9 mouse cellular contexts compared by ENCODE assay signal in genomic region chr5:137290677-137291076, GRCm38 (mm10). TPM values are rescaled to one million over a fixed set of nuclear protein-coding genes. Genes with fewer than 3 reads are reported as not detected.
DNase-seq lines count a peak whose midpoint lies in the region; ATAC-seq and TF ChIP-seq lines count a peak whose summit lies in the region.
"Had no signal": no experiment of that assay in that cellular context is flagged by ENCODE, and none has a peak within 500 bp of the region (broad histone marks: within the 10 kb centered on the region; RNA-seq: fewer than 3 reads in every experiment).

No protein-coding gene starts in this region.

- 0 out of 2 replicates have a peak, but pooled peaks have one; percentile 6 for ATAC-seq in intestine, postnatal 0 days

- no peak overlapping the region for H3K27ac ChIP-seq in thymus, adult 2 months (ENCODE audit: control insufficient read depth, insufficient read depth, low read length)
- no peak overlapping the region for H3K27ac ChIP-seq in intestine, postnatal 0 days (ENCODE audit: low read depth, low read length)
- H3K27ac ChIP-seq: embryonic facial prominence, embryonic 12.5 days had no signal

- H3K36me3 ChIP-seq in thymus, adult 2 months (ENCODE audit: control insufficient read depth, insufficient read depth, low read length), result peaks cover 2% of the 10 kb centered on the region
- H3K36me3 ChIP-seq in intestine, postnatal 0 days (ENCODE audit: control insufficient read depth, insufficient read depth), result peaks cover 6% of the 10 kb centered on the region

- no peaks in the 10 kb centered on the region for H3K9me3 ChIP-seq in intestine, postnatal 0 days (ENCODE audit: control insufficient read depth)
- H3K9me3 ChIP-seq: embryonic facial prominence, embryonic 12.5 days had no signal

- peak; percentile 50 for DNase-seq in thymus, adult 2 months
- DNase-seq in thymus, adult 18-20 months, result no peak
- peak; percentile 77 for DNase-seq in cerebellum, adult 18-20 months
- peak; percentile 76 for DNase-seq in gastrocnemius, postnatal 25 days
- DNase-seq in lung, postnatal 14 days, result peak; percentile 78
- DNase-seq in spleen, adult 12 weeks (ENCODE audit: low spot score), result peak; percentile 86
- no peak for DNase-seq in left cerebral cortex, adult 18-20 months (ENCODE audit: low spot score in 2 of 2)

- H3K4me1 ChIP-seq in thymus, adult 2 months (replicated peaks; ENCODE audit: control insufficient read depth, insufficient read depth, low read length), result peaks cover 38% of the 10 kb centered on the region
- peaks cover 10% of the 10 kb centered on the region for H3K4me1 ChIP-seq in intestine, postnatal 0 days (replicated peaks; ENCODE audit: control insufficient read depth, insufficient read depth, low read length)

- no peak overlapping the region for H3K9ac ChIP-seq in intestine, postnatal 0 days (ENCODE audit: low read depth, low read length)
- H3K9ac ChIP-seq: embryonic facial prominence, embryonic 12.5 days had no signal

- 31% methylated on average over 15 of the region's 15 CpGs for WGBS in thymus, adult 2 months
- WGBS in intestine, postnatal 0 days, result 18% methylated on average over 15 of the region's 15 CpGs

- 0 out of 2 replicates have a peak, but pooled peaks have one; percentile 23 for TF ChIP-seq CTCF in thymus, adult 2 months (IDR thresholded peaks at IDR 0.05; ENCODE audit: borderline replicate concordance, control insufficient read depth, extremely low read depth, insufficient read depth, low read length, poor library complexity)
- peak; percentile 94 for TF ChIP-seq CTCF in intestine, postnatal 0 days (IDR thresholded peaks at IDR 0.05; ENCODE audit: low read depth)

- H3K27me3 ChIP-seq in thymus, adult 2 months (ENCODE audit: control insufficient read depth, insufficient read depth, low read length), result peaks cover 18% of the 10 kb centered on the region; the same call in 1 of the 2 replicates
- peaks cover 24% of the 10 kb centered on the region for H3K27me3 ChIP-seq in intestine, postnatal 0 days (replicated peaks; ENCODE audit: control insufficient read depth, insufficient read depth, low read length)

- H3K4me2 ChIP-seq in intestine, postnatal 0 days (replicated peaks; ENCODE audit: low read depth), result peak overlapping the region; percentile 51
- H3K4me2 ChIP-seq: embryonic facial prominence, embryonic 12.5 days had no signal

- no peak overlapping the region for H3K4me3 ChIP-seq in thymus, adult 2 months (ENCODE audit: control insufficient read depth, insufficient read depth, low read length)
- no peak overlapping the region for H3K4me3 ChIP-seq in intestine, postnatal 0 days (ENCODE audit: low read depth, low read length)
- H3K4me3 ChIP-seq: embryonic facial prominence, embryonic 12.5 days had no signal

- TF ChIP-seq POLR2A in thymus, adult 2 months (IDR thresholded peaks at IDR 0.05; ENCODE audit: control insufficient read depth, extremely low read depth, insufficient read depth, low read length, poor library complexity), result no peak

RNA-seq across cellular contexts. Expression of gene Ache, which starts 3.4 kb away (rescaled TPM):
- 90.2 and 97.1 TPM in 2 replicates for polyA plus RNA-seq in thymus, adult 2 months (2012; rRNA removed)
- total RNA-seq in gastrocnemius, postnatal 25 days (2021), result 10 to 100 TPM; 26.4 to 40.7 TPM
- polyA plus RNA-seq in intestine, postnatal 0 days (2015; fragmentation: Nextera tagmentation; extraction: Ambion mirVana), result 8.9 and 9.6 TPM in 2 replicates
- 10 to 100 TPM; 50.0 to 54.6 TPM for total RNA-seq in left cerebral cortex, adult 18-20 months (2021)

RNA-seq across cellular contexts. Expression of gene Ufsp1, which starts 3.8 kb away (rescaled TPM):
- 41.1 and 44.1 TPM in 2 replicates for polyA plus RNA-seq in thymus, adult 2 months (2012; rRNA removed)
- 10 to 100 TPM; 18.3 to 24.4 TPM for total RNA-seq in gastrocnemius, postnatal 25 days (2021)
- 10.4 and 11.0 TPM in 2 replicates for polyA plus RNA-seq in intestine, postnatal 0 days (2015; fragmentation: Nextera tagmentation; extraction: Ambion mirVana)
- 10 to 100 TPM; 12.2 to 13.4 TPM for total RNA-seq in left cerebral cortex, adult 18-20 months (2021)

RNA-seq across cellular contexts. Expression of gene Srrt, which starts 16.8 kb away (rescaled TPM):
- polyA plus RNA-seq in thymus, adult 2 months (2012; rRNA removed), result 432 and 434 TPM in 2 replicates
- 10 to 100 TPM; 38.5 to 44.7 TPM for total RNA-seq in gastrocnemius, postnatal 25 days (2021)
- polyA plus RNA-seq in intestine, postnatal 0 days (2015; fragmentation: Nextera tagmentation; extraction: Ambion mirVana), result 31.3 and 32.2 TPM in 2 replicates
- total RNA-seq in left cerebral cortex, adult 18-20 months (2021), result 100 to 1,000 TPM; 185 to 191 TPM

RNA-seq across cellular contexts. Expression of gene Trip6, which starts 23.5 kb away (rescaled TPM):
- polyA plus RNA-seq in thymus, adult 2 months (2012; rRNA removed), result 25.0 and 28.0 TPM in 2 replicates
- total RNA-seq in gastrocnemius, postnatal 25 days (2021), result 1 to 10 TPM; 5.2 to 5.3 TPM
- 23.8 and 24.8 TPM in 2 replicates for polyA plus RNA-seq in intestine, postnatal 0 days (2015; fragmentation: Nextera tagmentation; extraction: Ambion mirVana)
- total RNA-seq in left cerebral cortex, adult 18-20 months (2021), result 1 to 10 TPM; 4.8 to 5.9 TPM

RNA-seq across cellular contexts. Expression of gene Slc12a9, which starts 42.7 kb away (rescaled TPM):
- 37.4 and 39.2 TPM in 2 replicates for polyA plus RNA-seq in thymus, adult 2 months (2012; rRNA removed)
- 1 to 10 TPM; 2.3 to 3.1 TPM for total RNA-seq in gastrocnemius, postnatal 25 days (2021)
- polyA plus RNA-seq in intestine, postnatal 0 days (2015; fragmentation: Nextera tagmentation; extraction: Ambion mirVana), result 11.8 and 13.4 TPM in 2 replicates
- total RNA-seq in left cerebral cortex, adult 18-20 months (2021), result 10 to 100 TPM; 20.3 to 23.9 TPM

Comparison
In these comparisons a context has a peak if more than half of its experiments do, and no peak if none do; other contexts are left out.
1. DNase-seq: peak in thymus, adult 2 months (single experiment), cerebellum, adult 18-20 months (2 of 2), gastrocnemius, postnatal 25 days (single experiment), lung, postnatal 14 days (single experiment) and spleen, adult 12 weeks (single experiment); none in thymus, adult 18-20 months (0 of 2) and left cerebral cortex, adult 18-20 months (0 of 2).
2. RNA of gene Srrt, which starts 16.8 kb away (total RNA-seq): 185 to 191 TPM in left cerebral cortex, adult 18-20 months; 38.5 to 44.7 TPM in gastrocnemius, postnatal 25 days; every median in the first group is over 4 times any median in the second.